Mouse (Mus musculus) layer of hippocampus, adult 2 months (tissue): ENCODE measurements around the gene Lrmda. TPM values are rescaled to one million over a fixed set of nuclear protein-coding genes. Genes with fewer than 3 reads are reported as not detected.

Experiments used
- DNase-seq, 2 experiments: peaks; one replicate each; pipeline ENCODE4 v3.0.0; 2022; ENCODE audit warnings: low spot score in 2 of 2
- H3K27ac ChIP-seq: fragments of 200-600 bp; 2 replicates; pipeline ENCODE4 v1.8.1; 2022
- H3K4me3 ChIP-seq: fragments of 200-600 bp; 2 replicates; pipeline ENCODE4 v1.8.1; 2022; ENCODE audit warnings: mild to moderate bottlenecking
- CTCF ChIP-seq: fragments of 200-600 bp; conservative IDR thresholded peaks from 2 replicates; pipeline ENCODE4 v1.8.1; 2022; ENCODE audit warnings: antibody characterized with exemption, mild to moderate bottlenecking, moderate library complexity
- total RNA-seq, 2 experiments: library from RNA; stranded (reverse); gene quantifications; 2 replicates each; pipeline ENCODE4 v1.2.3; 2021

The Lrmda gene
- total RNA-seq, 2 experiments from 2014 or later, result 0.87 to 1.5 TPM

- no peak for DNase-seq
- Histone ChIP-seq H3K4me3 (no peak overlapping the region), H3K27ac (no peak overlapping the region)
- no peak for TF ChIP-seq CTCF
Observed at GRCm38 (mm10) chr14:22168077-22168794, 148.7 kb downstream of the Lrmda start.

DNA sequence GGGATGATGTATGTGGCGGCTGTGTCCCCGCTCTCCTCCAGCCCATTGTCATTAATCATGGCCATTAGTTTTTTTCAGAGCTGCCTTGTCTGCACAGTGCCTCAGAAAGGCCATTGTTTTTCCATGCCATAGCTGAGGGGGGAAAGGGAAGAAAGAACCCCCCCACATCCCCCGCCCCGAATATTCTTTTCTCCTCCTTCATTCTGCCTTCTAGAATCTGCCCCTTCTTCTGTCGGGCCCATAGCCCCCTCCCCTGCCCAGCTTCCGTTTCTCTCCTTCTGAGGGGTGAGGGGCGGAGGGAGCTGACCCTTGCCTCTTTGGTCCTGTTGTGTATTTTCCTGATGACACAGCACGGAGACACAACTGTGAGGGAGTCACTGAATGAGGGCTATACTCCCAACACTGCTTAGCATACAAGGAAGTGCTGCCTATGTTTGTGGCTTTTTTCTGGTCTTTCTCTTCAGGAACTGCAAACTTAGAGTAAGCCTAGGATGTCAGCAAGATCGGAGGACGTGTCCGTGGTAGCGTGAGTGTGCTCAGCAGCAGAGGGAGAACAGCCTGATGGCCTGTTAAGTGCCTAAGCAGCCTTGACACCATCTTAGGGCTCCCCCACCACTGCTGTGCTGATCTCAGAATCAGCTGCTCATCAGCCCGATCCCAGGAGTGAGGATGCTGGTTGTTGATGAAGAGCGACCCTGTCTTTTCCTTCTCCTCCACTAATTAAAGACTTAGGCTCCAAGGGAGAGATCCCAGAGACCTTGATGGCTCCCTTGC is 149.5 kb downstream of the Lrmda start:
- no peak overlapping the region for H3K4me3 ChIP-seq
- TF ChIP-seq CTCF, result no peak
- no peak overlapping the region for H3K27ac ChIP-seq
- no peak for DNase-seq

- no peak for DNase-seq
- no peak overlapping the region for H3K27ac ChIP-seq
- no peak for TF ChIP-seq CTCF
Observed at GRCm38 (mm10) chr14:22174757-22175156, 155.2 kb downstream of the Lrmda start.

GRCm38 (mm10) chr14:22179761-22180160 is 160.2 kb downstream of the Lrmda start:
- Histone ChIP-seq H3K27ac (no peak overlapping the region), H3K4me3 (no peak overlapping the region)
- peak; percentile 24 for TF ChIP-seq CTCF
- DNase-seq, result peak; percentile 9 to 27

More at GRCm38 (mm10) chr14:22174757-22175156, 155.2 kb downstream of the Lrmda start:
- no peak overlapping the region for H3K4me3 ChIP-seq

GRCm38 (mm10) chr14:22181508-22181907 is 162.0 kb downstream of the Lrmda start:
- TF ChIP-seq CTCF, result no peak
- DNase-seq, result no peak
- Histone ChIP-seq H3K27ac (no peak overlapping the region), H3K4me3 (no peak overlapping the region)

DNA sequence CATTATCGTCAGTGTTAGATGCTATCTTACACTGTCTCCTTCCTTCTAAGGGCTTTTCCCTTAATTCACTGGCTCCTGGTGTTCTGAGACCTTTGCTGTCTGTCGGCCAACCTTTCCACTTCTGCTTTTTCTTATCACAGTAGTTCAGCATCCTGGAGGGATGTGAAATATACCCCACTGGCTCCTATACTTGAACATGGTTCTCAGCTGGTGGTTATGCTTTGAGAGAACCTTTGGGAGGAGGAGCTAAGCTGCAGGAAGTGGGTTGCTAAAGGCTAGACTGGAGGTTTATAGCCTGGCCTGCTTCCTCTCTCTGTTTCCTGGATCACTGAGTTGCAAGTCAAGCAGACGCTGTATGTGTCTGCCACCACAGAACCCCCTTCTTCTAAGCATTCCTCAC is 163.7 kb downstream of the Lrmda start:
- H3K4me3 ChIP-seq, result no peak overlapping the region
- no peak overlapping the region for H3K27ac ChIP-seq
- TF ChIP-seq CTCF, result no peak
- DNase-seq, result no peak

DNA sequence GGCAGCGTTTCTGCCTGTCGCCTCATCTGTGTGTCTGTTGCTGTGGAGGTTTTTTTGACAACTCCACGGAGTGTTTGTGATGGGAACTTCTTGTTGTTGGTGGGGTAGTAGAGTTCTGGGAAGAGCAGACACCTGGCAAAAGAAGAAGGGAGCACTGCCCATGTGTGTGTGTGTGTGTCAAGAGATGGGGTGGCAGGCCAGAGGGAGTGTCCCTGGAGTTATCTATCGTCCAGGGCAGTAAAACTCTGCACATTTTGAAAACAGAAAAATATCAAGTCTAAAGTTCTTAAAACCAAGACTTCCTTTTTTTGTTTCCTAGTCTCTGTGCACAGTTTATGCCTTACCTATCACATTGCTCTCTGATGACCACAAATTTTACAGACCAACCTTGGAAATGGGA is 165.9 kb downstream of the Lrmda start:
- Histone ChIP-seq H3K4me3 (no peak overlapping the region), H3K27ac (no peak overlapping the region)
- DNase-seq, result no peak
- TF ChIP-seq CTCF, result no peak

DNA sequence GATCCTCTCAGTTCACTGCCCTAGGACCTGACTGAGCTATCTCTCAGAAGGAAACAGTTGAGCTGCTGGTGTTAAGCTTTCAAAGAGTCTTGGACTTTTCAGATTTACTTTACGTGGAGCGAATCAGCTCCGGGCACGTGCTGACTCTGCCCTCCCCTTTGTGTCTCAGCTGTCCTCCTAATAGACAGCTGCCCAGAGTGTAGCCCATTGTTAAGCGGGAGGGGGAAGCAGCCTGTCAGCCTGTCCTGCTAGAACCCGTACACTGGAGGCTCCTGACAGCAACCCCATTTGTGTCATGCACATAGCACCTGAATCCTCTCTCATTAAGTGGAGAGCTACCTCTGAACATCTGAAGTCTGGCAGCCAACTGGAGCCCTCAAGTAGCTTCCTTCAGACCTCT is 170.6 kb downstream of the Lrmda start:
- DNase-seq, result no peak
- H3K27ac ChIP-seq, result no peak overlapping the region
- no peak for TF ChIP-seq CTCF
- H3K4me3 ChIP-seq, result no peak overlapping the region

- no peak for TF ChIP-seq CTCF
- no peak for DNase-seq
- H3K27ac ChIP-seq, result no peak overlapping the region
- no peak overlapping the region for H3K4me3 ChIP-seq
Observed at GRCm38 (mm10) chr14:22192185-22192584, 172.7 kb downstream of the Lrmda start.

DNA sequence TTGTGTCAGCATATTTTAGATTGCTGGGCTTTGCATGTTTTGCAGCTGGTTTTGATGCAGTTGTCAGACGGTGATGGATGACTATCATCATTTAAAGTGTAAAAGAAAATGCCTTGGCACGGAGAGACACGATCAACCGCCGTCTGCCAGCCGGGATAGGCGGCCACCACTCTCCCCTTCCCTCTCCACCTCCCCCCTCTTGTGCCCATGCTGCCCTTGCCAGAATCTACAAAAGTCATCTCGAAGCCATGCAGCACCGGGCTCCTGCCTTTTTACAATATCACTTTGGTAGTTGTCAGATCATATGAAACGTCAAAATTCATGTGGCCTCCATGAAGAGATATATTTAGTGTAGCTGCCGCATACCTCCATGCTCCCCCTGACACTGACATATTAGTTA is 178.5 kb downstream of the Lrmda start:
- no peak overlapping the region for H3K27ac ChIP-seq
- no peak for DNase-seq
- TF ChIP-seq CTCF, result no peak
- H3K4me3 ChIP-seq, result no peak overlapping the region

DNA sequence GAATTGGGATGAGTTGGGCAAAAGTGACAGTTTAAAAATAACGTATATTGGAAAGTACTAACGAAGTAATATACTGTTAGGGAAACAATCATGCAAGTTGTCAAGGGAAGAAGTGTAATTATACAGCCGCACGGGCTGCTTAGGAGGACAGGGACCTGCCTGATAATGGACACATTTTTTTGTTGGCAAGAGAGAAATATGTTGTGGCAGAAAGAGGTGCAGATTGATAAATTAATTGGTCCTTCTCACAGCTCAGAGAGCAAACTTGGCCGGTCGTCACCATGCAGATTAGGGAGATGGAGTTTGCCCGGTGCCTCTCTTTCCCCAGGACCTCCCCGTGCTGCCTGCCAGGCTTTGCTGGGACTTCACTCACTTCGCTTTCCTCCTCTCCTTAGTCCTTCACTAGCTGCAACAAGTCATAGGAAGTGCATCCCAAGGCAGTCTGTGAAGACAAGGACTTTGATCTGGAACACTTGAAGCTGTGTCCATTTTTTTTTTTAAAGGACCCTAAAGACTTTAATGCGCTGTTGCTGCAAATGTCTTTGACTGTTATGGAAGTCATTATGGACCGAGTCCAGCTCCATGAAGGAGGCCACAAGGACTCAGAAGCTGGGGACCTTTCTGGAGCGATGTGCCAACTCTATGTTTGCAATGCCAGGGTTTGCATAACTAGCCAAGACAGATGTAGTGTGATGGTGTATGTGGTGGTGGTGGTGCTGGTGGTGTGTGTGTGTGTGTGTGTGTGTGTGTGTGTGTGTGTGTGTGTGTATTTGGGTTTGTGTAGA is 179.3 kb downstream of the Lrmda start:
- TF ChIP-seq CTCF, result no peak
- DNase-seq, result no peak
- H3K4me3 ChIP-seq, result no peak overlapping the region
- H3K27ac ChIP-seq, result no peak overlapping the region

GRCm38 (mm10) chr14:22201667-22202066 is 182.2 kb downstream of the Lrmda start:
- H3K27ac ChIP-seq, result no peak overlapping the region
- no peak overlapping the region for H3K4me3 ChIP-seq
- DNase-seq, result no peak
- no peak for TF ChIP-seq CTCF

- no peak overlapping the region for H3K4me3 ChIP-seq
- no peak for TF ChIP-seq CTCF
Observed at GRCm38 (mm10) chr14:22210601-22211000, 191.1 kb downstream of the Lrmda start.

GRCm38 (mm10) chr14:22218183-22218582 is 198.7 kb downstream of the Lrmda start:
- Histone ChIP-seq H3K27ac (no peak overlapping the region), H3K4me3 (no peak overlapping the region)
- no peak for TF ChIP-seq CTCF
- DNase-seq, result no peak

More at GRCm38 (mm10) chr14:22210601-22211000, 191.1 kb downstream of the Lrmda start:
- DNase-seq, result no peak
- H3K27ac ChIP-seq, result no peak overlapping the region
